20 mouse cellular contexts compared by ENCODE assay signal in genomic region chr3:108188716-108189490, GRCm38 (mm10). TPM values are rescaled to one million over a fixed set of nuclear protein-coding genes. Genes with fewer than 3 reads are reported as not detected.
A peak's percentile ranks its signal among the peaks of the same experiment; 100 is the strongest.
DNase-seq lines count a peak whose midpoint lies in the region; ATAC-seq and TF ChIP-seq lines count a peak whose summit lies in the region.
"Had no signal": no experiment of that assay in that cellular context is flagged by ENCODE, and none has a peak within 500 bp of the region (broad histone marks: within the 10 kb centered on the region; RNA-seq: fewer than 3 reads in every experiment).

No protein-coding gene starts in this region.

- H3K4me3 ChIP-seq in layer of hippocampus, adult 2 months, result peak overlapping the region; percentile 61
- peak overlapping the region; percentile 87 for H3K4me3 ChIP-seq in olfactory bulb, adult 2 months (ENCODE audit: insufficient read depth, low read depth, low read length)
- H3K4me3 ChIP-seq: embryonic facial prominence, embryonic 12.5 days; limb, embryonic 12.5 days had no signal

- no peak for ATAC-seq in cerebellum, adult (ENCODE audit: insufficient number of reproducible peaks, low FRiP score, low TSS enrichment)
- ATAC-seq: lung, postnatal 0 days had no signal

- H3K27ac ChIP-seq in layer of hippocampus, adult 2 months, result peak overlapping the region; percentile 71
- H3K27ac ChIP-seq in olfactory bulb, adult 2 months (ENCODE audit: insufficient read depth, low read depth, low read length), result peak overlapping the region; percentile 48
- H3K27ac ChIP-seq: embryonic facial prominence, embryonic 12.5 days; limb, embryonic 12.5 days; liver, embryonic 14.5 days had no signal

- WGBS in olfactory bulb, adult 2 months, result 57% methylated on average over 9 of the region's 9 CpGs

- TF ChIP-seq POLR2A in olfactory bulb, adult 2 months (IDR thresholded peaks at IDR 0.05; ENCODE audit: insufficient read depth, low read depth, low read length), result no peak

- DNase-seq in cerebellum, adult 8-10 months, result peak; percentile 22
- no peak for DNase-seq in layer of hippocampus, adult 2 months (ENCODE audit: low spot score in 2 of 2)
- no peak for DNase-seq in layer of hippocampus, postnatal 10 days (ENCODE audit: low spot score in 2 of 2)
- DNase-seq in ZHBTc4 (ENCODE audit: low read depth, low spot score), result peak; percentile 43
- no peak for DNase-seq in Muller cell, postnatal 12 days (ENCODE audit: inconsistent ontology term)
- DNase-seq: adrenal gland, postnatal 10 days; B cell, adult 2 months; gastrocnemius, postnatal 36 days; kidney, adult 18-20 months; thymus, postnatal 25 days had no signal

- peaks cover 41% of the 10 kb centered on the region for H3K4me1 ChIP-seq in olfactory bulb, adult 2 months (ENCODE audit: control insufficient read depth, insufficient read depth, low read length)

- no peak for TF ChIP-seq CTCF in layer of hippocampus, adult 2 months (conservative IDR thresholded peaks at IDR 0.05)
- TF ChIP-seq CTCF in olfactory bulb, adult 2 months (IDR thresholded peaks at IDR 0.05; ENCODE audit: insufficient read depth, low read depth, low read length), result no peak

RNA-seq across cellular contexts. Expression of gene Amigo1, which starts 2.8 kb away (rescaled TPM):
- total RNA-seq in layer of hippocampus, adult 2 months (2021), result 10 to 100 TPM; 69.7 to 79.0 TPM
- 10 to 100 TPM; 36.9 to 37.2 TPM for total RNA-seq in layer of hippocampus, postnatal 10 days (2021)
- polyA plus RNA-seq in olfactory bulb, adult 2 months (2012; ENCODE audit: insufficient read depth, insufficient read length, low replicate concordance, missing spikeins), result 177 and 487 TPM in 2 replicates

RNA-seq across cellular contexts. Expression of gene Cyb561d1, which starts 12.1 kb away (rescaled TPM):
- 10 to 100 TPM; 16.3 to 16.8 TPM for total RNA-seq in layer of hippocampus, adult 2 months (2021)
- total RNA-seq in layer of hippocampus, postnatal 10 days (2021), result 10 to 100 TPM; 10.6 to 11.2 TPM
- polyA plus RNA-seq in olfactory bulb, adult 2 months (2012; ENCODE audit: insufficient read depth, insufficient read length, low replicate concordance, missing spikeins), result not detected in 2 replicates

RNA-seq across cellular contexts. Expression of gene Atxn7l2, which starts 21.8 kb away (rescaled TPM):
- 10 to 100 TPM; 31.9 to 34.6 TPM for total RNA-seq in layer of hippocampus, adult 2 months (2021)
- 10 to 100 TPM; 21.1 to 26.1 TPM for total RNA-seq in layer of hippocampus, postnatal 10 days (2021)
- not detected in 2 replicates for polyA plus RNA-seq in olfactory bulb, adult 2 months (2012; ENCODE audit: insufficient read depth, insufficient read length, low replicate concordance, missing spikeins)

RNA-seq across cellular contexts. Expression of gene Gpr61, which starts 34.2 kb away (rescaled TPM):
- total RNA-seq in layer of hippocampus, adult 2 months (2021), result 10 to 100 TPM; 17.3 to 18.0 TPM
- 10 to 100 TPM; 14.5 to 15.0 TPM for total RNA-seq in layer of hippocampus, postnatal 10 days (2021)
- not detected in 2 replicates for polyA plus RNA-seq in olfactory bulb, adult 2 months (2012; ENCODE audit: insufficient read depth, insufficient read length, low replicate concordance, missing spikeins)
- total RNA-seq: gastrocnemius, postnatal 36 days; heart, postnatal 25 days; megakaryocyte, adult 5-6 weeks had no signal
- polyA plus RNA-seq: G1E; lung, postnatal 0 days; spleen, adult 2 months had no signal

RNA-seq across cellular contexts. Expression of gene Sypl2, which starts 37.5 kb away (rescaled TPM):
- 1 to 10 TPM; 2.0 to 3.0 TPM for total RNA-seq in layer of hippocampus, adult 2 months (2021)
- 1 to 10 TPM; 1.2 to 1.6 TPM for total RNA-seq in layer of hippocampus, postnatal 10 days (2021)
- polyA plus RNA-seq in olfactory bulb, adult 2 months (2012; ENCODE audit: insufficient read depth, insufficient read length, low replicate concordance, missing spikeins), result not detected in 2 replicates
- total RNA-seq: megakaryocyte, adult 5-6 weeks had no signal
- polyA plus RNA-seq: G1E; lung, postnatal 0 days had no signal

Comparison
In these comparisons a context has a peak if more than half of its experiments do, and no peak if none do; other contexts are left out.
1. DNase-seq: peak in cerebellum, adult 8-10 months (single experiment) and ZHBTc4 (single experiment); none in layer of hippocampus, adult 2 months (0 of 2), layer of hippocampus, postnatal 10 days (0 of 2) and Muller cell, postnatal 12 days (single experiment).